Mouse (Mus musculus): ENCODE measurements at regions not wholly inside any gene's neighbourhood (a gene's known extent, or its start where the extent isn't known, plus 50 kb on each side); places are given as distances from the start of the nearest gene placed in this dataset.

GRCm38 (mm10) chr3:35318348-35318747 is 435.6 kb upstream of the Atp11b start:
- DNase-seq (ENCODE audit: low spot score in 2 of 2), result peak; percentile 68 to 69

GRCm38 (mm10) chr3:35320844-35321393 is 433.0 kb upstream of the Atp11b start:
- no peak for DNase-seq (ENCODE audit: low spot score in 2 of 2)

GRCm38 (mm10) chr3:35321991-35322390 is 431.9 kb upstream of the Atp11b start:
- no peak for DNase-seq (ENCODE audit: low spot score in 2 of 2)

- DNase-seq (ENCODE audit: low spot score in 2 of 2), result no peak
These were observed 431.0 kb upstream of the Atp11b start for GRCm38 (mm10) chr3:35322899-35323298.

GRCm38 (mm10) chr3:35323450-35324077 is 430.3 kb upstream of the Atp11b start:
- peak; percentile 36 to 74 for DNase-seq (ENCODE audit: low spot score in 2 of 2)

GRCm38 (mm10) chr3:35324186-35324585 is 429.7 kb upstream of the Atp11b start:
- no peak for DNase-seq (ENCODE audit: low spot score in 2 of 2)

- DNase-seq (ENCODE audit: low spot score in 2 of 2), result no peak
These were observed 421.2 kb upstream of the Atp11b start for GRCm38 (mm10) chr3:35332534-35333272.

GRCm38 (mm10) chr3:35334017-35334416 is 419.9 kb upstream of the Atp11b start:
- DNase-seq (ENCODE audit: low spot score in 2 of 2), result no peak

GRCm38 (mm10) chr3:35334546-35334945 is 419.4 kb upstream of the Atp11b start:
- DNase-seq (ENCODE audit: low spot score in 2 of 2), result no peak

- DNase-seq (ENCODE audit: low spot score in 2 of 2), result no peak
These were observed 418.1 kb upstream of the Atp11b start for GRCm38 (mm10) chr3:35335837-35336236.

GRCm38 (mm10) chr3:35340525-35340924 is 413.4 kb upstream of the Atp11b start:
- DNase-seq (ENCODE audit: low spot score in 2 of 2), result no peak

GRCm38 (mm10) chr3:35340935-35341800 is 412.7 kb upstream of the Atp11b start:
- DNase-seq (ENCODE audit: low spot score in 2 of 2), result no peak

- no peak for DNase-seq (ENCODE audit: low spot score in 2 of 2)
These were observed 412.1 kb upstream of the Atp11b start for GRCm38 (mm10) chr3:35341840-35342239.

- DNase-seq (ENCODE audit: low spot score in 2 of 2), result no peak
These were observed 411.3 kb upstream of the Atp11b start for GRCm38 (mm10) chr3:35342584-35342983.

- no peak for DNase-seq (ENCODE audit: low spot score in 2 of 2)
These were observed 410.0 kb upstream of the Atp11b start for GRCm38 (mm10) chr3:35343936-35344335.

- no peak for DNase-seq (ENCODE audit: low spot score in 2 of 2)
These were observed 404.8 kb upstream of the Atp11b start for GRCm38 (mm10) chr3:35349114-35349513.

GRCm38 (mm10) chr3:35353442-35353841 is 400.5 kb upstream of the Atp11b start:
- DNase-seq (ENCODE audit: low spot score in 2 of 2), result no peak

- no peak for DNase-seq (ENCODE audit: low spot score in 2 of 2)
These were observed 400.0 kb upstream of the Atp11b start for GRCm38 (mm10) chr3:35353920-35354319.

GRCm38 (mm10) chr3:35354356-35354755 is 399.6 kb upstream of the Atp11b start:
- DNase-seq (ENCODE audit: low spot score in 2 of 2), result no peak

GRCm38 (mm10) chr3:35357111-35357510 is 396.8 kb upstream of the Atp11b start:
- no peak for DNase-seq (ENCODE audit: low spot score in 2 of 2)

- DNase-seq (ENCODE audit: low spot score in 2 of 2), result no peak
These were observed 395.4 kb upstream of the Atp11b start for GRCm38 (mm10) chr3:35358541-35358940.

- DNase-seq (ENCODE audit: low spot score in 2 of 2), result no peak
These were observed 394.6 kb upstream of the Atp11b start for GRCm38 (mm10) chr3:35359288-35359687.

Data from thymus, postnatal 10 days (tissue).